Mouse (Mus musculus) lung, postnatal 36 days (tissue): ENCODE results near the gene Dcaf7.
A peak's percentile ranks its signal among the peaks of the same experiment; 100 is the strongest.
"Not testable (repeated sequence)": the region's sequence is repeated elsewhere in the genome, so short reads cannot be mapped to it uniquely, and the experiment has no call there.

Experiments used
- DNase-seq: peaks from one replicate; pipeline ENCODE4 v3.0.0; 2022; ENCODE audit warnings: mixed read lengths

Dcaf7 gene

DNA sequence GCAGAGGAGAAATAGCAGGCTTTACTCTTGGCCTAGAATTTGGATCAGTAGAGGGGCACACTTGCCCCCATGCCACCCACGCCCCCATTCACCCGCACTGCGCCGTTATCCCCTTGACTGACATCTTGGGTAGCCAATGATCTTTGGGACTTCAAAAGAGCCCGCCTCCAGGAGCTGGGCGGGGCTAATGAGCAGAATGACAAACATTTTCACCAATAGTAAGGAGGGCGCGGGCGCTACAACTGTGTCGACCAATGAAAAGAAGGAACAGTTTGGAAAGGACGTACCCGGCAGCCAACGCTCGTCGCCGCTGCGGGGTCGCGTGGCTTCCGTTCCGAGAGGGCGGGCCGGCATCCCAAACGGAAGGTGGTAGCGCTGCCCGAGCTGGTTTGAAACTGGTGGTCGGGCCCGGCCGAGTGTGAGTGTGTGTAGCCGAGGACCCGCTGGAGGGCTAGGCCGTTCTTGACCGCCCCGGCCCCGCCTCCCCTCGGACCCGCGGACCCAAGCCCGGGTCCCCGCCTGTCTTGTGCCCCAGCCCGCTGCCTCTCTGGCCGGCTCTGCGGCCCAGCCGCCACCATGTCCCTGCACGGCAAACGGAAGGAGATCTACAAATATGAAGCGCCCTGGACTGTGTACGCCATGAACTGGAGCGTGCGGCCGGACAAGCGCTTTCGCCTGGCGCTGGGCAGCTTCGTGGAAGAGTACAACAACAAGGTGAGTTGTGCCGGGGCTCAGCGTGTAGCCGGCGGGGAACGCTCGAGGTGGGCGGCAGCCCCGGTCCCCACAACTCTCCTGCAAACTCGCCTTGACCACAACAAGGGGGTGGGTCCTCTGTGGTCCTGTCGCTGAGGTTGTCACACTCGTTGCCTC, at the start of gene Dcaf7:
TSS of gene Dcaf7 (plus strand) at position 325 of the 870 bp plus-strand sequence.
- DNase-seq: peak; percentile 98

DNA sequence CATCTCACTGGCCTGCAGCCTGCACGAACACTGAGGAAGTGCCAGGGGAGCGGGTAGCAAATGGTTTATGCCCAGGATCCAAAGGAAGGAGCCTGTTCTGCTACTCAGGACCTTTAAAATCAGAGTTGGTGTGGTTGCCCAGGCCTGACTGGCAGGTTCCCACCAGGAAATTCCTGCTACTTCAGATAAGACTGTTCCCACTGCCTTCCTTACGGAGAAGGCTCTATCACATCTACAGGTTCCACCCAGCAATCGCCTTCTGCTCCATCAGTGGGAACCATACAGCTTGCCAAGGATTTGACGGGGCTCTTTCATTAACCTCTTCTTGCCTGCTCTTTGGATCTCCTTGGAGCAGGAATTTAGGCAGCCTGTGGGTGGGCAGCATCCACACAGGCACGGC, 49.2 kb upstream of the Dcaf7 start:
- DNase-seq: peak; percentile 86

DNA sequence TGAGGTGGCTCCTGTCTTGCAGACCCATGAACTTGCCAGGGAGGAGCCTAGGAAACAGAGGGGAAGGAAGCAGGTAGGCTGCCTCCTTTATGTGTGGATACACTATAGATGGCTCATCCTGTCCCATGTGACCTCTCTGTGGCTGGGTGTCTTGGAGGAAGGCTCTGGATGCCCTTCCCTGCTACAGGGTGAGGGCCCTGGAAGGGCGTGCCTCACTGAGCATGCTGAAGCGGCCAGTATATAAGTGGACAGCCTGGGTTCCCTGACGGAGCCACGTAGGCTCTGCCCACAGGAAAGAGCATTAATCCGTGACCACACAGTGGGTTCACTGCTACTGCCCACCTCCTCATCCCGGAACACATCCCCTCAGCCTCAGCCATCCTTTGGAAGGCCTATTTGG, 47.2 kb upstream of the Dcaf7 start:
- peak; percentile 78 for DNase-seq

DNA sequence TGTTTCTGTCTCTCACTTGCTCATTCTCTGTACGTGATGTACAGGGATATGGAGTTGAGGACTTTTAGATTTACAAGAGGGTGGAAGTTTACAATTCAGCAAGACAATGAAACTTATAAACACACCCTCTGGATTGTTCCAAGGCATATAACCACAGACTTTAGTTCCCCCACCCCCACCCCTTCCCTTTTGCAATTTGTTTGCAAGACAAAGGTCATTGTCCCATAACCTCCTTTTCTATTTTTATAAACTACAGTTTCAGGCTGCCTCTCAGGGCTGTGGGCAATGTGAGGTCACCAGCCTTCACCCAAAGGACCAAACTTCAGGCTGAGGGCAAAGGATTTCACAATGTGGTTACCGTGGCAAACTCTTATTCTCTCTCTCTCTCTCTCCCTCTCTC, 46.4 kb upstream of the Dcaf7 start:
- peak; percentile 70 for DNase-seq

DNA sequence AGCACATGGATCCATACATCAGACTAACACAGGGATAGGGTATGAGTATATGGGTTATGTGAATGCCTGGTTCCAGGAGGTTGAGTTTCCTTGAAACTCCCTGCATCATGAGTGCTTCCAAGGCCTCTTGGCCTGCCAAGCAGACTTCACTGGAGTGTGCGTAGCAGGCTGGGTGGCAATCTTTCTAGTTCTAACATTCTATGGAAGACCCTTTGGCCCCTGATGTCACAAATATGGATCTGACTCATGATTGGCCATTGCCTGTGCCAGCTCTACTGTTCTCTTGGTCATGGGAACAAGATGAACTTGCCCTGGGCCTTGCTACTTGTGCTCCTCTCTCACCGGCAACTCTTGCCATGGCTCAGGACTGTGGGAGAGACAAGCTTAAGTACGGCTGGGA, 42.3 kb upstream of the Dcaf7 start, which contains the start of gene Ace3:
TSS of gene Ace3 (plus strand) at position 301 of the 400 bp plus-strand sequence.
- DNase-seq: no peak

DNA sequence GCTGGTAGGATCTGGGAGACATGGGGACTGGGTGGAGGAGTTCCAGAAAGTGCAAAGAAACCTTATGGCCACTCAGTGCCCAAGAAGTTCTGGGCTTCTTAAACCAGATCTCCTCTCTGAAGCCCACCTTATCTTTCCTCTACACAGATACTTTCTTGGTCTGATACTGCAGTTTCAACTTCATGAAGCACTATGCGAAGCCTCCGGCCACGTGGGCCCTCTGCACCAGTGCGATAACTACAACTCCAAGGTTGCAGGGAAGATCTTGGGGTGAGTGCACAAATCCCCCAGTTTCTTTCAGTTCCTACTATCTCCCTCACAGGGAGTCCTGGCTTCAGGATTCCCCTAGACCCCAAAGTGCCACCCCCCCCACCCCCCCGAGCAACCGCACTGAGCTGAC, 36.6 kb upstream of the Dcaf7 start:
- no peak for DNase-seq

DNA sequence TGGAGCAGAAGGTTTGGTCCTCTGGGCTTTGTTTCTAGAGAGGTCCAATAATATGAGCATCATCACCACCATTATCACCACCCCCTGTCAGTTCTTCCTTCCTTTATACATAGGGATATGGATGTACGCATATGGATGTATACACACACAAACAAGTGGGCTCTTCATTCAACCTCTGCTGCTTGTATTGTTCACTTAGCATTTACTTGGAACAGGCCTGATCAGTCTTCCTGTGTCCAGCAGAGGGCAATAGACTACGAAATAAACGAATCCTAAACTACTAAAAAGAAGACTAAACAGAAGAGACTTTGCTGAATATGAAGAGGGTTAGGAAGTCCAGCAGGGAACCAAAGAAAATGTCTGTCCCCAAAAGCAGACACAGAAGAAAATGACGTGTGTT, 35.0 kb upstream of the Dcaf7 start:
- DNase-seq: peak; percentile 73

DNA sequence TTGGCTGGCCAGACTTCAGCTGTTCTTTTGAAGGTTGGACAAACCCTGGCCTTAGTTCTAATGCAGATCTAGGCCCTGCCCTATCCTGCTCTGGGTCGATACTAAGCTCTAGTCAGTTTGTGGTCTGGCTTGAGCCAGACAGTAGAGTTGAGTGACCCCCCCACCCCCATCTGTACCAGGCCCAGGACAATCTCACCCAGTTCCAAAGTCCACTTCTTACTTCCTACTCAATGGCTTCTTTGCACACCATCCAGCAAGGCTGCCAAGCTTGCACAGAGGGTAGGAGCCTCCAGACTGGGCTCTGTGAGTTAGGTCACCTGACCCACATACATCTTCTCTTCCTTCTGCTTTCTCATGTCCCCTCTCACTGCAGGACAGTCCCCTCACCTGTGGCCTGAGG, 32.1 kb upstream of the Dcaf7 start:
- DNase-seq: no peak

DNA sequence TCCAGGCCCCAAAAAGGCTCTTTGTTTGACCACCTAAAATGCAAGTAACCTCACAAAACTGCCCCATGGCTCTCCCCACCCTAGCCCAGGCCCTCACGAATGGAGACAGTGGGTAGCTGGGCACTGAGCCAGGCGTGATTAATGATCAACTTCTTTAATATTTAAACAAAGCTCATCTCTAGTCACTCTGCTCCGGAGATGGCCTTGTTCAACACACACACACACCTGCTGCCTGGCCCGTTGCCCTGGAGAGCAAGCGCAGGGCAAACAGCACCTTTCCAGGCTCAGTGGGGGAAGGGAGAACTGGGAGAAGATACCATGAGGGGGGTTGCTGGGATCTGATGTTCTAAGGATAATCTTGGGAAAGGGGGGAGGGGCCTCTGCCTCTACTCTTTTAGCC, 30.7 kb upstream of the Dcaf7 start:
- DNase-seq: no peak

DNA sequence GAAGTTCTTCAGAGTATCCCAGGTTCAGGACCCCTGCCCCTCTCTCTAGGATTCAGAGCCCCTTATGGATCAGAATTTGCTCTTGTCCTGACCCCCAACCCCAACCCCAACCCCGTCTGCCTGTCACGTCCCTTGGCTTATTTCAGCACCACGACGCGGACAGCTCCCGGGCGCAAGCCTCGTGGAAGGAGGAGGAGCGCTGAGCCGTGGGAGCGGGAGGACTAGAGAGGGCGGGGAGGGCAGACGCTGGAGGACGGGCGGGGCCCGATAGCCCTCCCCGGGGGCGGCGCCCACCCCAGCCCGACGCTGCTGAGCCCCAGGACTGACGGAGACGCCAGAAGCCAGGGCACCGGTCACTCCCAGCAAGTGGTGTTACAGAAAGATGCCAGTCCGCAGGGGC, 28.9 kb upstream of the Dcaf7 start, which contains the start of gene Kcnh6:
TSS of gene Kcnh6 (plus strand) at position 304 of the 400 bp plus-strand sequence.
- DNase-seq: peak; percentile 80

DNA sequence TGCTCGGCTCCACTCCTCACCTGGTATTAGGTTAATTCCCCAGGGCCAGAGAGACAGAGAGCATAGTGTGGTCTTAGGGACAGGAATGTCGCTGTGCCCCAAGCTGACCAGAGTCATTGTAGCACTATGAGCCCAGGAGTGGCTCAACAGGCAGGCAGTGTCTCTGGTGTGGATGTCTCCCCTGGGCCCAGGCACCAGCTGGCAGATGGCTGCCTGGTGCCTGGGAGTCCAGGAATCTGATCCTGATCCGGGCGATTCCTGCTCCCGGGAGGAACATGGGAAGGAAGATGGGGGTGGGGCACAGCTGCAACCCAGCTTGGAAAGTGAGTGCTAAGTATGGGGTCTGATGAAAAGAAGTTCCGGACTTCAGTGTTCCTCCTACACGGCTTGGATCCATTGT, 24.0 kb upstream of the Dcaf7 start:
- no peak for DNase-seq

DNA sequence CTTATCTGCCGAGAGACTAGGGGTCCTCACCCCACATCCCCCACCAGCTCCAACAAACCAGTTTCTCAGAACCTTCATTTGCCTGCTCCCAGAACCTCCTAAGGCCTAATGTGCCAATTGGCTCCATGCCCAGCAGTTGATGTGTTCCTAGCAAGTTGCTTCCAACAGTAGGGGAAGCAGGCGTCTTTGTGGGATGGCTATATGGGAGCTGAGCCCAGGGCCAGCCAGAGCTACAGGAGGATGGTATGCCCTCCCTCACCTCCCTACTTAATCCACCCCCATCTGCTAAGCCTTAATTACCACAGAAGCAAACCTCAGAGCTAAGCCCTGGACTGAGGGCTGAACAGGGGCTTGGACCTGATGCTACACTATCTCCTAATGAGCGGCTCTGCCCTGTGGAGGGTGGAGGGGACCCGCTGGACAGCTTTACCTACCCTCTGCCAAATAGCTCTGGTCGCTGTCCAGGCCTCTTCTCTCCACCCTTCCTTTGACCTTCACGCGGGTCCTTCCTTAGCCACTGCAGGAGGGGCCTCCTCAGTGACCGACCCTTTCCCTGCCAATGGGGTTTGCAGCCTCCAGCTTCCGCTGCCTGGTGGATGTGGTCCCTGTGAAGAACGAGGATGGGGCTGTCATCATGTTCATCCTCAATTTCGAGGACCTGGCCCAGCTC, 23.0 kb upstream of the Dcaf7 start:
- peak; percentile 54 for DNase-seq

DNA sequence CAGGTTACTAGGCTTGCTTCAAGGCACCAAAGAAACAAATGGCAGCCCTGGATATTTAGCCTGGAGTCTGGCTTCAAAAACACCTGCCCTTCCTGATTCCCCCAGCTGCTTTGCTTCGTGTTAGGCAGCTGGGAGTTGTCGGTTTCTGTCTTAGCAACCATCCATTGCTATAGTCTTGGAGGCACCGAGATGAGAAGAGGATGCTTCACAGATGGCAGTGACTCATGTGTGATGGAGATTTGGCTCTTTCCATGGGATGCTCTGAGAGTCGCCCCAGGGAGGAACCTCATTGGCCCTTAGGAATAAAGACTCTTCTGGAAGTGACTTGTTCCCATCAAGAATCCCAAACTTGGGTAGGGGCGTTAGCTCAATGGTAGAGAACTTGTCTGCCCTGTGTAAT, 20.2 kb upstream of the Dcaf7 start:
- DNase-seq: no peak

DNA sequence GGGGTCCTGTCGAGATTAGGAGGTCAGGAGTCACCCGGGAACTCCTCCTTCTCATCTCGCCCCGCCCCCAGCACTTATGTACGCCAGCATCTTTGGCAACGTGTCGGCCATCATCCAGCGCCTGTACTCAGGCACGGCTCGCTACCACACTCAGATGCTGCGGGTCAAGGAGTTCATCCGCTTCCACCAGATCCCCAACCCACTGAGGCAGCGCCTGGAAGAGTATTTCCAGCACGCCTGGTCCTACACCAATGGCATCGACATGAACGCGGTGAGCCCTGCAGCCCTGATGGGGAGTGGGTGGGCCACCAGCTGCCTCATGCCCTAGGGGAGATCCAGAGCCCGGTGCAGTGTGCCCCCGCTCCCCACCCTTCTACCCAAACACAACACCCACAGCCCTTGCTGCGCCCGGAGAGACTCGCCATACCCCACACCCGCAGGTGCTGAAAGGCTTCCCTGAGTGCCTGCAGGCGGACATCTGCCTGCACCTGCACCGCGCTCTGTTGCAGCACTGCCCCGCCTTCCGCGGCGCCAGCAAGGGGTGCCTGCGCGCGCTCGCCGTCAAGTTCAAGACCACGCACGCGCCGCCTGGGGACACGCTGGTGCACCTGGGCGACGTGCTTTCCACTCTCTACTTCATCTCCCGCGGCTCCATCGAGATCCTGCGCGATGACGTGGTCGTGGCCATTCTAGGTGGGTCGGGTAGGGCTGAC, 16.5 kb upstream of the Dcaf7 start:
- DNase-seq: no peak

DNA sequence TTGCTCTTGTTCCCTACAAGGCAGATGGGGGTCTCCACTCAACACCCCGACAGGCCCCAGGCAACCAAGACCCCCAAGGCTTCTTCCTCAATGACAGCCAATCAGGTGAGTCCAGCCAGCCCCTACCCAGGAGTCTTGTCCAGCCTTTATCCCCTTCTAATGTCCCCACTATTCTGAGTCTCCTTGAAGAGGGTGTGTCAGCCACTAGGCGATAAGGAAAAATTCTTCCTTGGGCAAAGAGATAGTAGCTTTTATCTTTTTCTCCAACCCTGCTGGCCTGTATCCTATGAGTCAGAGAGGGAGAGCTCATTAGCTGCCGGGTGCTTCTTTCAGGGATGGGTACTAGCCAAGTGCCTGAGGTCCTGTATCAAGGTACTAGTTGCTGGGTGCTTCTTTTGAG, 10.9 kb upstream of the Dcaf7 start:
- no peak for DNase-seq

DNA sequence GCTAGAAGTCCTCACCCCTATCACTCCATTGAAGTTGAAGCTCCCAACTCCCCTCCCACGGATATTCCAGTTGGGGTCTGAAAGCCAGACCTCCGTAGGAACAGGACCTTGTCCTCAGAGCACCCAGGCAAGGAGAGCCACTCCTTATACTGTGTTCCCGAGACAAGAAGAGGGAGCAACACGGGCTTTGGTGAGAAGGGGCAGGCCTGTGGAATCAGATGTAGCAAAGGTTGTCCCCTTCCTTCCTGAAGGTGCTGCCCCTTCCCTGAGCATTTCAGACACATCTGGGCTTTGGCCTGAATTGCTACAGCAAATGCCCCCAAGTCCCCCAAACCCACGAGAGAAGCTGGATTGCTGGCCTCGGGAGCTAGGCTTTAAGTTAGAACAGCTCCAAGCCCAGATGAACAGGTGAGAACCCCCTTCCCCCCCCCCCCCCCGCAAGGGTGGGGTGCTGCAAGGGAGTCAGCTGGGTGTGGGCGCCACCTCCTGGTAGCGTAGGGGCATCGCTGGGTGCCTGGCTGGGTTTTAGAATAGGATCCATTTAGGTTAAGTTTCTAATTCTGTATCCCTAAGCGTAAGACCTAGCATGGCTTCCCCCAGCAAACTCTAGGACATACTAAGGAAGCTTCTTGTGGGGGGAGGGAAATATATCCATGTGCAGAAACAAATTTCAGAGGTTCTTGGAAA, 10.1 kb upstream of the Dcaf7 start:
- DNase-seq: peak; percentile 83

DNA sequence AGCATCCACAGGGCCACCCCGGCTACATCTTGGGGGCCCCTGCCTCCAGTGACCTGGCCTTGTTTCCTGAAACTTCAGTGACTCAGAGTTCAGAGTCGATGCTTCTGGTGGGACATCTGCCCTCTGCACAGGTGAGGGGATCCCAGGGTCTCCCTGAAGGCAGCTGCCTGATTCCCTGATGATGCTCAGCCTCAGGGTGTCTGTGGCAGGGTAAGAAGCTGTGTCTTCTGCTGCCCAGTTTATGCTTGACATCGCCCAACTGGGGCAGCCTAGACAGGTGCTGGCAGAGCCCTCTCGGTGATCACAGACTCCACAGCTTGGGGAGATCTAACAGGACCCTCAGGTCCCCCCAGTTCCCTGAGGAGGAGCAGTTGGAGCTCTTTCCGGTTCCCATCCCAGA, 9.1 kb upstream of the Dcaf7 start:
- no peak for DNase-seq

DNA sequence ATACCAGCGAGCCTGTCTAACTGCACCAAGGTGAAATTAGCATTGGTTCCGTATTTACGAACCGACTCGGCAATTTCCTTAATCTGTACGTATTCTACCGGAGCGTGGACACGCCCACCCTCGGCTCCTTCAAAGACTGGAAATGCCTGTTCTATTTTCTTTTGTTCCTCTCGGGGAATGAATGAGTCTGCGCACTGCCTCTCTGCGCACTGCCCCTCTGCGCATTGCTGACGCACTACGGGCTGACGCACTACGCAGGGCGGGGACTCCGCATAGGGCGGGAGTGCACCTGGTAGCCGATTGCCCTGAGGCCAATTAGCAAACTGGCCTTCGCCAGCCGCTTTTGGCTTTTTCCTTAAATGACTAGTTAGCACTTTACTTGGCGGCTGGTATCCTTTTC, 4.6 kb upstream of the Dcaf7 start:
- DNase-seq: not testable (repeated sequence)

DNA sequence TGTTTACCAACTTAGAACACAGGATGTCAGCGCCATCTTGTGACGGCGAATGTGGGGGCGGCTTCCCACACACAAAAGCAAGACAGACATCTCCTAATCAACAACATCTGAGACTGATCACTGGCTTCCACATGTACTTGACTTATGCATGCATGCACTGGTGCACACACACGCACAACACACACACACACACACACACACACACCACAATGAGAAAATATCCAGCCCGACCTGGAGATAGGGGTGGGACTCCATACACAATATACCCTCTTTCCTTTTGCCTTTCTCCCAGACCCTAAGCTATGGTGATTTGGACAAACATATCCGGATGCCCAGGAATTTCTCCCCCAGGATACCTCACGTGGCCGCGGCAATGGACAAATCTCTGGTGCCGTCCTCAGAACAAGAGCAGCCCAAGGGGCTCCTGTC, 3.2 kb upstream of the Dcaf7 start:
- peak; percentile 64 for DNase-seq

DNA sequence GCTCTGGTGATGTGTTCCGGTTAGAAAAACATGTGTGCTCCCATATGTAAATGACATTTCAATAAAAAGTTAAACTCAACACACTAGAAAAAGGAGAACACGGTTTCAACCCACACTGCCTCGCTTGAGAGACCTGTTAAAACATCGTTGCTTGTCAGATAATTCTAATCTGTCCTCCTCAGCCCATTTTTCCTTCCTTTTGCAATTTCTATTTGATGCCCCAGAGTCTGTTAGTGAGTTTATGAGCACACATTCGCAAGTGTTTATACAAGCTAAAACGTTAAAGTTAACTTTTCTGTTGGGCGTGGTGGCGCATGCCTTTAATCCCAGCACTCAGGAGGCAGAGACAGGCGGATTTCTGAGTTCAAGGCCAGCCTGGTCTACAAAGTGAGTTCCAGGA, 1.7 kb upstream of the Dcaf7 start:
- DNase-seq: no peak

DNA sequence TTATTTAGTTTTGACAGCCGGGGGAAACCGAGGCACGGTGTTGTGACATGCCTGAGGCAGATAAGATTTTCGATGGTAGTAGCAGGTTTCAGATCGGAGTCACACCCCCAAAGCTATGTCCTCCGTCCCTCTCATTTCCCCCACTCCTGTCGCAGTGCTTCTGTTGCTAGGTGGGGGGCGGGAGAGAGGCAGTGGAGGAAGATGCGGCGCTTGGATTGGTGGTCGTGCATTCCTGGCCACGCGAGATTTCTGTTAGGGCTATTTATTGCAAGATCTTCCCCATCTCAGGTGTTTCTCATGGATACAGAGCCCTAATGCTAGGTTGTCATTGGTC, 713 bp downstream of the Dcaf7 start:
- peak; percentile 13 for DNase-seq

DNA sequence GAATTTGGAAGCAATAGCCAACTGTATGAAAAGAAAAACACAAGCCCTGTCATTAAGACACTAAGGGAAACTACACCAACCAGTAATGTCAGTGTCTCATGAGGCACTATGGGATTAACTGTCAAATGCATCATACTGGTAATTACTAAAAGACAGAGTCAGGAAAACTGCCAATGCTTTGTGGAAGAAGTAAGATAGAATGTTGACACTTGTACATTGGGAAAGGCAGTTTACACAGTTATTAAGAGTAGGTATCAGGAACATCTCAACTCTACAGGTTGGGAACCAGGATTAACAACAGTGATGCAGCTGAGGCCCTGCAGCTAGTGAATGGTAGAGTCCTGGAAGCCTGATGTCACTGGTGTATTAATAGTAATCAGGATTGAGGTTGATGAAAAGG, 7.7 kb downstream of the Dcaf7 start:
- no peak for DNase-seq

DNA sequence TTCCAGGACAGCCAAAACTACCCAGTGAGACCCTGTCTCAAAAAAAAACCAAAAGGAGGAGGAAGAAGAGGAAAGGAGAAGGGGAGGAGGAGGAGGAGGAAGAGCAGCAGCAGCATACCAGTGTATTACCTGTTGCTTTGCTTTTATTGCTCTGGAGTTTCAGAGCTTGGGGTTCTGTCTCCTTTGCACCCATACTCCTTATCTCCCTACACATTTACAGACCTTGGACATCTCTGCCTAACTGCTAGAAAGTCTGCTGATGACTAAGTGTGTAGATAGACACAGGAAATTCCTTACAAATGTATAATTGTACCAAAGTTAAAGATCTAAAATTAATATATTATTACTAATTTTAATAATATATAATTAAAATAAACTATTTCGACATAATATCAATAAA, 8.6 kb downstream of the Dcaf7 start:
- DNase-seq: no peak
